Mouse (Mus musculus) kidney, adult 8-10 months (tissue): ENCODE results near the gene Rtn4r.
"Not testable (repeated sequence)": the region's sequence is repeated elsewhere in the genome, so short reads cannot be mapped to it uniquely, and the experiment has no call there.

Experiments used
- DNase-seq, 2 experiments: peaks; one replicate each; pipeline ENCODE4 v3.0.0; 2022

Rtn4r gene

GRCm38 (mm10) chr16:18195561-18195960, 68.1 kb downstream of the Rtn4r start:
- not testable (repeated sequence) for DNase-seq

DNA sequence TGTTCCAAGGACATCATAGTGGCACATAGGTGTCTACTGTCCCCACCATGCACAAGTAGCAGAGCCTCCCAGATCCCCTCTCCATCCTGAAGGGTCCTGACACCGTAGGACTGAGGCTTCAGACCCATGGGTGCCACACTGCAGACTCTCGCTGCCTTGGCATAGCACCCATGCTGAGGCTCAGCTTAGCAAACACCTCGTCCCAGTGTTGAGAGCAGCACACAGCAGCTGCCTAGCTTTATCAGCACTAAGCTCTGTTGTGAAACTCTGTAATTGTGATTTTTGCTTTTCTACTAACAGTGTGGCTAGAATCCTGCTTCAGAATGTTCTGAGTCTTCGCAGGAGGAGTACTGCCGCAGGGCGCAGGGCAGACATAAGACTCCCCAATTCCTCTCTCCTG, 70.4 kb downstream of the Rtn4r start:
- DNase-seq = no peak

DNA sequence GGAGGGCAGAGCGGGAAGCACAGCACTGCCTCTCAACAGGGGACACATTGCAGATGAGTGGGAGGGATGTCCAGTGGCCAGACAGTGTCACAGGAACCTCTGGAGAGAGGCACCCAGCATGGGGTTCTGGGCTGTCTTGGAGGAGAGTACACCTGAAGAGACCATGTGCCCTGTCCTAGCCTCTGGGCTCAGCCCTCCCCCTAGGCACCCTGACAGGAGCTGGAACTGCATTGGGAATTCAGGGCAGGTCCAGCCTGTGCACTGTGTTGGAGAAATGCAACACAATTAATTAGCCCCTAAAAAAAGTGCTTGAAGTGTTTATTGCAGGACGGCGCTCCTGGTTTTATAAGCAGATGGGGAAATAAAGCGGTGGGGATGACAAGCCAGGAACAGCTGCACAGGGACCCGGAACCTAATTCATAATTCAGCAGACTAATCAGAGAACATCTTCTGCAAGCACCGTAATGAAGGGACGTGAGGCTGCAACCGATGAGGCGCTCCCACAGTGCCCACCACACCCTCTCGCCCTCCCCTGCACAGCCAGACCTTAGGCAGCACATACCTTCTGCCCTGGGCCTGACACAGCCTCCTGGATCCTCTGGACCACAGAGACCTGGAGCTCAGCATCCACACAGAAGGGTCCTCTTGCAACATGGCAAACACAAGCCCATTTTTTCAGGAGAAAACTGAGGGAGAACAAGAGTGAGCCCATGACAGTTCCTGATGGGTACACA, 71.1 kb downstream of the Rtn4r start:
- no peak for DNase-seq

- DNase-seq = no peak
Observed at GRCm38 (mm10) chr16:18200062-18200461, 72.6 kb downstream of the Rtn4r start.

GRCm38 (mm10) chr16:18201620-18202019, 74.2 kb downstream of the Rtn4r start:
- no peak for DNase-seq
